Mouse (Mus musculus) cortical plate, adult 2 months (tissue): ENCODE data around the gene Tenm1. TPM values are rescaled to one million over a fixed set of nuclear protein-coding genes. Genes with fewer than 3 reads are reported as not detected.

Experiments
- H3K27ac ChIP-seq: fragments of 200-500 bp; 2 replicates; pipeline ENCODE4 v1.5.1; 2012; ENCODE audit warnings: low read length, control low read depth, inconsistent platforms; ENCODE audit not compliant: insufficient read depth
- H3K4me1 ChIP-seq: fragments of 200-500 bp; 2 replicates; pipeline ENCODE4 v1.6.1; 2011; ENCODE audit warnings: low read length; ENCODE audit not compliant: control insufficient read depth, insufficient read depth
- H3K4me3 ChIP-seq: fragments of 200-500 bp; 2 replicates; pipeline ENCODE4 v1.5.1; 2011; ENCODE audit warnings: mild to moderate bottlenecking, low read length, control low read depth; ENCODE audit not compliant: insufficient read depth
- CTCF ChIP-seq: fragments of 200-500 bp; IDR thresholded peaks from 2 replicates; pipeline ENCODE4 v1.5.1; 2011; ENCODE audit warnings: mild to moderate bottlenecking, control low read depth, low read length; ENCODE audit not compliant: insufficient read depth; ENCODE audit errors: extremely low read depth
- POLR2A ChIP-seq: fragments of 200-500 bp; IDR thresholded peaks from 2 replicates; pipeline ENCODE4 v1.6.1; 2011; ENCODE audit warnings: mild to moderate bottlenecking, low read length, control low read depth; ENCODE audit not compliant: insufficient read depth; ENCODE audit errors: extremely low read depth
- polyA plus RNA-seq: library from polyadenylated mRNA; depleted of rRNA; stranded (reverse); fragments of >200 nt; gene quantifications from 2 replicates; pipeline ENCODE4 v1.2.3, GENCODE M21; 2012

Tenm1 gene
- polyA plus RNA-seq, 1 experiment: 12.9 TPM

DNA sequence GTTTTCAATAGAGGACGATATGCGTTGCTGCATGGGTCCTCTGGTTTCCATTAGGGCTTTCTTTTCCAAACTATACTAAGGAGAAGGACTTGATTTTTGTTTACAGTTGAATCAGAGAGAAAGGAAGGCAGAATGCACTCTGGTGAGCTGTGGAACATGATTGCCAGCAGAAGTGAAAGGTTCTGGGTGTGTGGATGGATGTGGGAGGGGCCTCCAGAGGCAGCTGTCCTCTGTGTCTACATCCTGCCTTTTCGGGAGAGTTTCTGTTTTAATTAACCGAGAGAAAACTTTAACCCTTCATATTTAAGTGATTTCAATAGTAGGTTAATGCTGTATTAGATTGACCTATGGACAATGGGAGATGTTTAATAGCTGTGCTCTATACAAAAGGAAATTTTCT is 880.4 kb downstream of the Tenm1 start:
- TF ChIP-seq POLR2A (no peak), CTCF (no peak)
- Histone ChIP-seq H3K27ac (no peak overlapping the region), H3K4me1 (no peaks in the 10 kb centered on the region), H3K4me3 (no peak overlapping the region)

DNA sequence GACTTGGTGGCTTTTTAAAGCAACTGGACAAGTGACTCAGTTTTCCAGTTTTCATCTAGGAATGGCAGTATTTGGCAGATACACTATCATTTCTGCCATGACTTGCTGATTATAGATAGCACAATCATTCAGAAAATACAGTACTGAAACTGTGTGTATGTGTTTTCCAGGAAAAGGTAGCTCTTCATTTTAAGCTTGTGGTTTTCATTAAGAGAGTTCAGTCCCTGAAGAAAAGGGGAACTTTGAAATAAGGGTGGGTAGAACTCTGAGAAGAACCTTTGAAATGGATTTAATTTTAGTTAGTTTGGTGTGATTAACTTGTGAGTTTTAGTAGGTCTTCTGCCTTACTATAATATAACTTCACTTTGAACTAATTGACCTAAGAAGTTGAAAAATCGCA is 883.9 kb downstream of the Tenm1 start:
- H3K4me3 ChIP-seq: no peak overlapping the region
- H3K27ac ChIP-seq: no peak overlapping the region
- H3K4me1 ChIP-seq: no peaks in the 10 kb centered on the region
- no peak for TF ChIP-seq POLR2A
- TF ChIP-seq CTCF: no peak

GRCm38 (mm10) chrX:42540756-42541053 is 888.2 kb downstream of the Tenm1 start:
- Histone ChIP-seq H3K4me3 (no peak overlapping the region), H3K4me1 (peaks cover 1% of the 10 kb centered on the region; the same call in 1 of the 2 replicates), H3K27ac (no peak overlapping the region)
- TF ChIP-seq POLR2A (no peak), CTCF (peak; percentile 50)

- Histone ChIP-seq H3K4me1 (peaks cover 1% of the 10 kb centered on the region; the same call in 1 of the 2 replicates), H3K27ac (no peak overlapping the region), H3K4me3 (no peak overlapping the region)
- no peak for TF ChIP-seq POLR2A
- no peak for TF ChIP-seq CTCF
These were observed 888.7 kb downstream of the Tenm1 start for GRCm38 (mm10) chrX:42540030-42540755.

DNA sequence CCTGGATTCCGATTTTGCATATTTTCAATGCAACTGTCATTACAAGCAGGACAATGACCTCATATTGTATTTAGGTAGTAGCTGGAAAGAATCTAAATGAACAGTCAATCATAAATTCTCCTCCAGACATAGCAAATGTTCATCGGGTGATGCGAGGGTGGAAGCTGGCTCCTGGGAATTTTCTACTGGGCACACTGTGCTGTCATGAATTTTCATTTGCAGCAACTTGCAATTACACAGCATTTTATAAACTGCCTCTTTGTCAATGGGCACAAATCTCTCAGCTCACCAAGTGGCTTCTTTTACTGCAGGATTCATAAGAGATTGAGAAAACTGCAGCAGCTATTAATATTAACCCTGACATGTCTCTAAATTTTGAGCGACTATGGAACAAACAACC is 898.2 kb downstream of the Tenm1 start:
- Histone ChIP-seq H3K27ac (no peak overlapping the region), H3K4me3 (no peak overlapping the region), H3K4me1 (no peaks in the 10 kb centered on the region)
- TF ChIP-seq CTCF (no peak), POLR2A (no peak)

- Histone ChIP-seq H3K27ac (no peak overlapping the region), H3K4me1 (no peaks in the 10 kb centered on the region), H3K4me3 (no peak overlapping the region)
- TF ChIP-seq POLR2A (no peak), CTCF (no peak)
These were observed 906.1 kb downstream of the Tenm1 start for GRCm38 (mm10) chrX:42522868-42523267.

- no peak for TF ChIP-seq POLR2A
- H3K4me3 ChIP-seq: no peak overlapping the region
- H3K4me1 ChIP-seq: no peaks in the 10 kb centered on the region
These were observed 916.4 kb downstream of the Tenm1 start for GRCm38 (mm10) chrX:42512567-42512966.

DNA sequence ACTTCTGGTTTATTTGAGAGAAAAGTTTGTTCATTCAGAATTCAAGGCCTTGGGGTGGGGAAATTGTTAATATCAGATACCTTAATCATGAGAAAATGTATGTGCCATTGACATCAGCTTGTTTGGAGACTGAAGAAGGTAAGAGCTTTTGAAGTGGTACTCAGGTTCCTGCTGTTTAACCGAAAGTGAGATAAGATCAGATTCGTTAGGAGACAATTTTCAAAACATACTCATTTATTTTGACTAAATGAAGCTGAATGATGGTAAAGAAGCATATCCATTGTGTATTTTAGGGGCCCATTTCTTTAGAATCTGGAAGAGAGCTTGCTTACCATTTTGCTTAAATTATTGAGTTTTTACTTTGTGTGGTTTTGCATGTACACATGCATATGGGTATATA is 917.8 kb downstream of the Tenm1 start:
- no peaks in the 10 kb centered on the region for H3K4me1 ChIP-seq
- no peak overlapping the region for H3K4me3 ChIP-seq
- no peak for TF ChIP-seq CTCF
- TF ChIP-seq POLR2A: no peak
- no peak overlapping the region for H3K27ac ChIP-seq

More at GRCm38 (mm10) chrX:42512567-42512966, 916.4 kb downstream of the Tenm1 start:
- H3K27ac ChIP-seq: no peak overlapping the region

GRCm38 (mm10) chrX:42502291-42503043 is 926.5 kb downstream of the Tenm1 start, which contains the start of gene Sh2d1a:
Gene Sh2d1a, plus strand, starts transcription at chrX:42502453.
- no peak within 1 kb of the TSS for H3K4me3 ChIP-seq
- TF ChIP-seq CTCF (no peak), POLR2A (no peak)
- no peaks in the 10 kb centered on the region for H3K4me1 ChIP-seq
- no peak within 1 kb of the TSS for H3K27ac ChIP-seq

- Histone ChIP-seq H3K27ac (no peak overlapping the region), H3K4me1 (no peaks in the 10 kb centered on the region), H3K4me3 (no peak overlapping the region)
- TF ChIP-seq CTCF: no peak
- TF ChIP-seq POLR2A: no peak
These were observed 928.4 kb downstream of the Tenm1 start for GRCm38 (mm10) chrX:42500538-42500937.
